Mouse (Mus musculus) heart, embryonic 11.5 days (tissue): ENCODE measurements around the gene Tesmin. TPM values are rescaled to one million over a fixed set of nuclear protein-coding genes. Genes with fewer than 3 reads are reported as not detected.

Experiments used
- ATAC-seq: fragments of 200-750 bp; cut with Nextera tagmentation; replicated peaks from 2 replicates; pipeline ENCODE4 v1.8.0; 2017; ENCODE audit warnings: moderate library complexity; ENCODE audit not compliant: insufficient number of reproducible peaks, low FRiP score, low TSS enrichment
- H3K27ac ChIP-seq: fragments of 300-500 bp; sonication (generic); 2 replicates; pipeline ENCODE4 v1.5.1; 2014; ENCODE audit warnings: mild to moderate bottlenecking, low read depth, low read length
- H3K27me3 ChIP-seq: fragments of 300-500 bp; sonication (generic); 2 replicates; pipeline ENCODE4 v1.6.1; 2014; ENCODE audit warnings: mild to moderate bottlenecking, low read length, mixed read lengths; ENCODE audit not compliant: control insufficient read depth, insufficient read depth
- H3K36me3 ChIP-seq: fragments of 300-500 bp; sonication (generic); 2 replicates; pipeline ENCODE4 v1.6.1; 2014; ENCODE audit warnings: mild to moderate bottlenecking, low read length, moderate library complexity, mixed read lengths; ENCODE audit not compliant: control insufficient read depth, insufficient read depth
- H3K4me1 ChIP-seq: fragments of 300-500 bp; sonication (generic); 2 replicates; pipeline ENCODE4 v1.6.1; 2014; ENCODE audit warnings: low read length; ENCODE audit not compliant: control insufficient read depth, insufficient read depth
- H3K4me2 ChIP-seq: fragments of 300-500 bp; sonication (generic); 2 replicates; pipeline ENCODE4 v1.6.1; 2014; ENCODE audit warnings: mild to moderate bottlenecking, moderate library complexity
- H3K4me3 ChIP-seq: fragments of 300-500 bp; sonication (generic); 2 replicates; pipeline ENCODE4 v1.5.1; 2014; ENCODE audit warnings: low read depth, low read length
- H3K9ac ChIP-seq: fragments of 300-500 bp; sonication (generic); 2 replicates; pipeline ENCODE4 v1.6.1; 2014; ENCODE audit warnings: mild to moderate bottlenecking, low read depth, low read length, moderate library complexity
- H3K9me3 ChIP-seq: fragments of 300-500 bp; sonication (generic); replicated peaks from 2 replicates; pipeline ENCODE4 v1.6.1; 2016; ENCODE audit warnings: low read length; ENCODE audit not compliant: control insufficient read depth
- WGBS: fragments of 180-500 bp; shearing (Covaris S2); extraction: QIAGEN DNeasy Blood & Tissue Kit; methylation state at CpG from one replicate; pipeline ENCODE4 v1.1.7; 2014; ENCODE audit not compliant: insufficient replicate concordance; 5-methylcytosine and 5-hydroxymethylcytosine counted together
- polyA plus RNA-seq: library from polyadenylated mRNA; unstranded; fragments of >200 nt; fragmentation: Nextera tagmentation; extraction: Ambion mirVana; gene quantifications from 2 replicates; pipeline ENCODE4 v1.2.1, GENCODE M21; 2014

Gene Tesmin
- polyA plus RNA-seq, 1 experiment from 2014 or later: 0.77 TPM

DNA sequence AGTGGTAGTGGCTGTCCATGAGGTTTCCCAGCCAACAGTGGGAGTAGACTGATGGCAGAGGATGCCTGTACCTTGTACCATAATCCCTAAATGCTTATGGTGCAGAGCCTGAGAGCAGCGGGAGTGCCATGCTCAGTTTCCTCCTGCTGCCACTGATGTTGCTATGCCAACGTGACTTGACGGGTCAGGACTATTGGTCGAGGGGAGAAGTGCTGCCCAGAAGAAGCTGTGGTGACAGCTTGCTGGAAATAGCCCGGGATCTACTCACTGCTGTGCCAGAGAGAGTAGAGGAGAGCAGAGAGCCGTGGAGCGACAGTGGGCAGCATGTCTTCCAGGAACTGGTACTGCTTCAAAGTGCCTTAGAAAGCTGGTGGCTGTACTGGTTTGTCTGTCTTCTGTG, 13.3 kb downstream of the Tesmin start:
- peaks cover 12% of the 10 kb centered on the region for H3K4me1 ChIP-seq
- H3K27me3 ChIP-seq: no peaks in the 10 kb centered on the region; the same call in none of the 2 replicates
- no peak overlapping the region for H3K4me2 ChIP-seq
- H3K27ac ChIP-seq: no peak overlapping the region
- no peak overlapping the region for H3K4me3 ChIP-seq
- H3K9me3 ChIP-seq: no peaks in the 10 kb centered on the region
- no peak for ATAC-seq
- no peak overlapping the region for H3K9ac ChIP-seq
- 34% methylated on average over 7 of the region's 7 CpGs for WGBS
- H3K36me3 ChIP-seq: no peaks in the 10 kb centered on the region

GRCm38 (mm10) chr19:3402390-3402789, 13.7 kb downstream of the Tesmin start:
- no peak for ATAC-seq
- H3K4me2 ChIP-seq: no peak overlapping the region

DNA sequence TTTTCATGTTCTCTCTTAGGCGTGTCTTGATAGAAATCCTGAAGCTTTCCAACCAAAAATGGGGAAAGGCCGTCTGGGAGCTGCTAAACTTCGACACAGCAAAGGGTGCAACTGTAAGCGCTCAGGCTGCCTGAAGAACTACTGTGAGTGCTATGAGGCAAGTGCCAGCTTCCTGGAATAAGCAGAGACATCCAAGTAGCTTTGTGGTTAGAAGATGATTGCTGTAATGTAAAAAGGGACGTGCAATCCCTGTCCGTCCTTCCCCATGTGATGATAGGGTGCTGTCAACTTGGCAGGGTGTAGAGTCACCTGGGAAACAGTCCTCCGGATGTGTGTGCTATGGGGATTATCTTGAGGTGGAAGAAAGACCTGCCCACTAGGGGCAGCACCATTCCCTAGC, 15.4 kb downstream of the Tesmin start:
- Histone ChIP-seq H3K27me3 (peaks cover 9% of the 10 kb centered on the region), H3K4me1 (peaks cover 8% of the 10 kb centered on the region), H3K27ac (no peak overlapping the region), H3K4me2 (no peak overlapping the region), H3K4me3 (no peak overlapping the region), H3K36me3 (no peaks in the 10 kb centered on the region), H3K9me3 (no peaks in the 10 kb centered on the region), H3K9ac (no peak overlapping the region)
- ATAC-seq: no peak
- 78% methylated on average over 7 of the region's 7 CpGs for WGBS

More at GRCm38 (mm10) chr19:3402390-3402789, 13.7 kb downstream of the Tesmin start:
- Histone ChIP-seq H3K36me3 (no peaks in the 10 kb centered on the region), H3K27ac (no peak overlapping the region), H3K4me3 (no peak overlapping the region), H3K4me1 (peaks cover 8% of the 10 kb centered on the region), H3K9me3 (no peaks in the 10 kb centered on the region), H3K27me3 (no peaks in the 10 kb centered on the region; the same call in none of the 2 replicates), H3K9ac (no peak overlapping the region)
- WGBS: 61% methylated on average over 6 of the region's 6 CpGs

DNA sequence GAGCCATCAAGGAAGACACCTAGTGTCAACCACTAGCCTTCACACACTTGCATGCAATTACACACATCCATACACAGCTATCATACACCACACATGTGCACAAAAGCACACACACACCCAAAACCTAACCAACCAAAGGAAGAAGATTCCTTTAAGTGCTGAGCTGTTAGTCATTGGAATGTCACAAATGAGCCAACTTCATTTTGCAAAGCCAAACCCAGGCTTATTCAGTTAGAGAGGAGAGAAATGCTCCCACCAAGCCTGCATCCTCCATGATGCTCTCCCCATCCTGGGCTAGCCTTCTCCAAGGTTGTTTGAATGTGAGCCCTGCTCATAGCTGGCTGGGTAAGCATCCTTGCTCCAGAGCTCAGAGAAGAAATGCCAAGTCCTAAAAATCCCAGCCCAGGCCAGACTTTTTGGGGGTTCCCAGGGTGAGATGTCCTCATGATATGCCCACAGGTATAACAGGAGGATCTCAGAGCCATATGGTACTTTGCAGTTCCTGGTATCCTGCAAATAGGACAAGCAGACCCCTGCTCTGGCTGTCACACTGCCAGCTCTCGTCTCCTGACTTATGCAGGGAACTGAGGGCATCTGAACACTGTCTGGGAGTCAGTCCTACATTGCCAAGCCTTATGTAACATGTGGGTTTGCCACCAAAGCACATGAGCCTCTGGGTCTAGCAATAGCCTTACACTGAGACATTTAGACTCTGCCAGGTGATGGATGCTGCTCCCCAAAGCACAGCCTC, 17.0 kb downstream of the Tesmin start:
- Histone ChIP-seq H3K27me3 (peaks cover 14% of the 10 kb centered on the region), H3K36me3 (no peaks in the 10 kb centered on the region), H3K4me2 (no peak overlapping the region), H3K9me3 (no peaks in the 10 kb centered on the region), H3K4me3 (no peak overlapping the region), H3K9ac (no peak overlapping the region), H3K27ac (no peak overlapping the region), H3K4me1 (peaks cover 8% of the 10 kb centered on the region)
- 63% methylated on average over 1 of the region's 1 CpGs for WGBS
- no peak for ATAC-seq

DNA sequence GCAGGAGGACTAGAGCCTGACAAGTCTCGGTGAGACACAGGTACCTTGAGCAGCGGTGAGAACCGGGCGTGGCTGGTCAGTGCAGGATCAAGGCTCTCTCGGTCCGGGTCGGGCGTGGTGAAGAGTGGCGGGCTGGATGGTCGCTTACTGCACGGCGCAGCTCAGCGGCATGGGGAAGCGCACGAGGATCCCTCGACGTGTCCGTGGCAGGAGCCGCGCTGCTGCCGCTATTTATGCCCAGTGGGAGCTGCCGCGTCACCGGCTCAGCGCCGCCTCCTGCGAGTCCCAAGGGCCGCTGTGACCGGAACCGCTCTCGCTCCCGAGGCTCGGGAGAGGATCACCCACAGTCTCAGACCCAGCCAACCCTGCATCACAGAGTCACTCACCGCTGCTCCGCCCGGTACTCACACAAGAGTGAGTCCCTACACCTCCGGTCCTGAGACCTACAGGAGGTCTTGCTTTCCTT, 25.6 kb downstream of the Tesmin start, which contains the start of gene Gal:
Gene Gal, minus strand, starts transcription at position 277 of the 466 bp plus-strand sequence.
- no peaks in the 10 kb centered on the region for H3K36me3 ChIP-seq
- H3K9ac ChIP-seq: peak within 1 kb of the TSS; percentile 43; the same call in 1 of the 2 replicates
- peak within 1 kb of the TSS; percentile 40 for H3K4me3 ChIP-seq
- H3K27me3 ChIP-seq: peaks cover 37% of the 10 kb centered on the region
- 3% methylated on average over 37 of the region's 37 CpGs for whole genome bisulfite sequencing
- H3K4me2 ChIP-seq: peak within 1 kb of the TSS; percentile 68
- peaks cover 3% of the 10 kb centered on the region; the same call in 1 of the 2 replicates for H3K9me3 ChIP-seq
- 0 out of 2 replicates have a peak, but pooled peaks have one; percentile 46 for ATAC-seq
- 0 out of 2 replicates have a peak, but pooled peaks cover 3% of the 10 kb centered on the region for H3K4me1 ChIP-seq
- H3K27ac ChIP-seq: no peak within 1 kb of the TSS

DNA sequence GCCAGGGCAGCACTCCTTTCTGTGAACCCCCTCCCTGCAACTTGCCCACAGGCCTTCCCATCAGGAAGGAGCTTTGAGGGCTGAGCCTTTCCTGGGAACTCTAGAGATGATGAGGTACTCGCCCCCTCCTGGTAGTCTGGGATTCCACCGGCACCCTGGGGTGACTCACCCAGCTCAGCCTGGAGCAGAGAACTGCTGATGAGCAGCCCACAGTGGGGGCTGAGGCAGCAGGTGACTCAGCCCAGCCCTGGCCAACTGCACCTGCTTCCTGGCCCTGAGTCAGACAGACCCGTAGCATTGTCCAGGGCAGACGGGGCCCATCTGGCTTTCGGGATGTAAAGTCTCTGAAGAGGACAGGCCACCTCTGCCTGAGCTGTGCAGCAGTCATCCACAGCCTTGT, 30.6 kb downstream of the Tesmin start:
- Histone ChIP-seq H3K9ac (no peak overlapping the region), H3K4me2 (no peak overlapping the region), H3K27ac (no peak overlapping the region), H3K27me3 (peaks cover 14% of the 10 kb centered on the region), H3K4me1 (no peaks in the 10 kb centered on the region), H3K36me3 (no peaks in the 10 kb centered on the region), H3K4me3 (no peak overlapping the region), H3K9me3 (peaks cover 3% of the 10 kb centered on the region; the same call in 1 of the 2 replicates)
- 52% methylated on average over 5 of the region's 5 CpGs for WGBS
- ATAC-seq: no peak

- ATAC-seq: no peak
- WGBS: 73% methylated on average over 6 of the region's 6 CpGs
- H3K4me2 ChIP-seq: no peak overlapping the region
- H3K27me3 ChIP-seq: 0 out of 2 replicates have a peak, but pooled peaks cover 2% of the 10 kb centered on the region
- H3K4me3 ChIP-seq: no peak overlapping the region
- no peaks in the 10 kb centered on the region for H3K4me1 ChIP-seq
- H3K27ac ChIP-seq: no peak overlapping the region
- peaks cover 3% of the 10 kb centered on the region; the same call in 1 of the 2 replicates for H3K9me3 ChIP-seq
- H3K36me3 ChIP-seq: no peaks in the 10 kb centered on the region
- no peak overlapping the region for H3K9ac ChIP-seq
Observed at GRCm38 (mm10) chr19:3422488-3422887, 33.8 kb downstream of the Tesmin start.

- Histone ChIP-seq H3K9me3 (peaks cover 3% of the 10 kb centered on the region; the same call in 1 of the 2 replicates), H3K27me3 (0 out of 2 replicates have a peak, but pooled peaks cover 2% of the 10 kb centered on the region), H3K4me3 (no peak overlapping the region), H3K36me3 (no peaks in the 10 kb centered on the region), H3K27ac (no peak overlapping the region), H3K4me2 (no peak overlapping the region), H3K9ac (no peak overlapping the region), H3K4me1 (no peaks in the 10 kb centered on the region)
- no peak for ATAC-seq
- 59% methylated on average over 4 of the region's 4 CpGs for whole genome bisulfite sequencing
Observed at GRCm38 (mm10) chr19:3422981-3423380, 34.3 kb downstream of the Tesmin start.
